Mouse (Mus musculus) megakaryocyte, embryonic 14.5 days (primary cell): ENCODE measurements at regions not wholly inside any gene's neighbourhood (a gene's known extent, or its start where the extent isn't known, plus 50 kb on each side); places are given as distances from the start of the nearest gene placed in this dataset.

Source experiments
- FLI1 ChIP-seq: IDR thresholded peaks from 2 replicates; pipeline ENCODE4 v1.6.1; 2012; ENCODE audit warnings: low read length, inconsistent platforms, mixed read lengths
- GATA1 ChIP-seq: IDR thresholded peaks from 3 replicates; pipeline ENCODE4 v1.6.1; 2012; ENCODE audit warnings: mixed read lengths, low read length, inconsistent platforms, borderline replicate concordance

DNA sequence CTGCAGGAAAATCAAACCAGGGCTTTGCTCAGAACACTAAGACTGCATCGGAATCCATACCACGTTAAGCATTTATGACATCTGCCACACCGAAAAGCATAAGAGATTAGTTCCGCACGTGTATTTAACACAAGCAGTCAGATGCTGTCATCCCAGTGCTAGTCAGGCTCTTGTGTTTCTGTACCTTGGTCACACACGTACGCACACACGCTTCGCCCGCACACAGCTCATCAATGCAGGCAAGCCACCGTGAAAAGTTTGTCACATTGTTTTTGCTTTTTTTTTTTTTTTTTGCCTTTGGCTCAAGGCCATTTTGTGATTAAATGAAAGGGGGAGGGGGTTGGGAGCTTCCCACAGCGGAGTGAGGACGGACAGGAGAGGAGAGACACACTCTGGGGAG lies 152.1 kb upstream of the Sulf2 start:
- no peak for TF ChIP-seq GATA1
- TF ChIP-seq FLI1: no peak
